8 mouse cellular contexts compared by ENCODE assay signal in the genomic region with DNA sequence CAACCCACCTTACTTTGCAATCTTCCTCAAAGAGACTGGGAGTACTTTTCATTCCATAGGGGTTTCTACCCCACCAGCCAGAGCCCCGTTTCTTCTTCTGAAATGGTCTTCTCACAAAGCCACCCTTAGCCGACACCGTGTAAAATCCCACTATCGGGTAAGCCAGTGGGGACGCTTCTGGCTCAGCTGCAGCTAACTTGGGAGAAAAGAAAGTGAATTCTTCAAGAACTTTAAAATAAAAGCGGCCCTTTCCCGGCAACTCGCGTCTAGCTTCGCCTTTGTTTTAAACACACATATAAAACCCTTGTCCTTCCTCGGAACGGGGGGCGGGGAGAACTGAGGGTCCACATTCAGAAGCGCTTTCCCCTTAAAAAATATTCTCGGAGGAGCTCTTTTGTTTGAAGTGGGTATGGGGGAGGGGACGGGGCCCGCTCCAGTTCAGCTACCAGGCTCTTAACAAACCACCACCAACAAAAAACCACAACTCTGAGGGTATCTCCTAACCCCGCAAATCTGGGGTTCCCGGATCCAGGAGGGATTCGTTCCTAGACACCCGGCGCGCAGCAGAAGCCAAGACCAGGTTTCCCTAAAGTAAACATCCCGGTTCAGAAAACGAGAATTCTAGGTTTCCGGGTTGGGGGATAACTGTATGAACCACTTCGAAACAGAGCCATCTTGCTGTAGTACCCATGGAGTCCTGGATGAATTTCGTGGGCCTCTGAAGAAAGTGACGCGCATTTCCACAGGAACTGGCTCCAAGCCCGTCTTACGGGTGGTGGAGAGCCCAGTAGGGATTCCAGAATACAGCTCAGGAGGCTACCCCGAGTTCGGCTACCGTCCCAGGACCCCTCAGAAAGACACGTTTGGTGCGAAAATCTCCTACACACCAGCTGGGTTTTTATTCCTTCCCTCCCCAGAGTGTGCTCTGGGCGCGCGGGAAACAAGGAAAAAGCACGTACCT. TPM values are rescaled to one million over a fixed set of nuclear protein-coding genes. Genes with fewer than 3 reads are reported as not detected.
DNase-seq lines count a peak whose midpoint lies in the region; ATAC-seq and TF ChIP-seq lines count a peak whose summit lies in the region.

No protein-coding gene starts in this region.

- H3K36me3 ChIP-seq in erythroblast, embryonic 14.5 days (ENCODE audit: control insufficient read depth), result no peaks in the 10 kb centered on the region
- 0 out of 2 replicates have a peak, but pooled peaks cover 4% of the 10 kb centered on the region for H3K36me3 ChIP-seq in forebrain, embryonic 13.5 days (ENCODE audit: poor library complexity, severe bottlenecking)
- 0 out of 2 replicates have a peak, but pooled peaks cover 4% of the 10 kb centered on the region for H3K36me3 ChIP-seq in stomach, embryonic 14.5 days (ENCODE audit: control insufficient read depth, insufficient read depth, low read length)

- H3K9me3 ChIP-seq in erythroblast, embryonic 14.5 days (ENCODE audit: control insufficient read depth, low read length), result peaks cover 2% of the 10 kb centered on the region; the same call in 1 of the 2 replicates
- H3K9me3 ChIP-seq in forebrain, embryonic 13.5 days (replicated peaks), result no peaks in the 10 kb centered on the region
- H3K9me3 ChIP-seq in stomach, embryonic 14.5 days (ENCODE audit: control insufficient read depth, low read depth, low read length), result no peaks in the 10 kb centered on the region

- H3K27me3 ChIP-seq in erythroblast, embryonic 14.5 days (ENCODE audit: control insufficient read depth), result peaks cover 86% of the 10 kb centered on the region
- H3K27me3 ChIP-seq in forebrain, embryonic 13.5 days, result no peaks in the 10 kb centered on the region
- no peaks in the 10 kb centered on the region for H3K27me3 ChIP-seq in stomach, embryonic 14.5 days (ENCODE audit: control insufficient read depth, insufficient read depth, low read length)

- no peak for ATAC-seq in erythroblast, adult 5-6 weeks (replicated peaks; ENCODE audit: low FRiP score, poor library complexity, severe bottlenecking)
- 0 out of 2 replicates have a peak, but pooled peaks have one; percentile 1 for ATAC-seq in forebrain, embryonic 13.5 days
- no peak for ATAC-seq in stomach, embryonic 14.5 days (ENCODE audit: insufficient number of reproducible peaks, insufficient read depth, low FRiP score, low read depth)

- H3K9ac ChIP-seq in forebrain, embryonic 13.5 days, result peak overlapping the region; percentile 99
- H3K9ac ChIP-seq in stomach, embryonic 14.5 days (replicated peaks; ENCODE audit: low read depth, low read length), result peak overlapping the region; percentile 99

- peak; percentile 70 to 74 for DNase-seq in heart, postnatal 14 days
- peak; percentile 65 to 71 for DNase-seq in kidney, postnatal 25 days
- peak; percentile 57 for DNase-seq in lung, postnatal 25 days (ENCODE audit: low spot score)

- under 1% methylated on average over 41 of the region's 41 CpGs for WGBS in forebrain, embryonic 13.5 days
- under 1% methylated on average over 41 of the region's 41 CpGs for WGBS in stomach, embryonic 14.5 days

- intact Hi-C loops in heart, postnatal 14 days (cut with DNase I), result loop anchor here (1.0 to 5.0 kb wide), 4 partner anchors 42 to 159 kb away; a partner anchor contains a TSS

- peaks cover 18% of the 10 kb centered on the region for H3K4me1 ChIP-seq in erythroblast, embryonic 14.5 days (ENCODE audit: control insufficient read depth)
- H3K4me1 ChIP-seq in bone marrow macrophage, adult 2 months (ENCODE audit: control insufficient read depth, insufficient read depth, low read length), result peaks cover 7% of the 10 kb centered on the region
- H3K4me1 ChIP-seq in forebrain, embryonic 13.5 days, result peaks cover 42% of the 10 kb centered on the region
- H3K4me1 ChIP-seq in stomach, embryonic 14.5 days (ENCODE audit: control insufficient read depth, insufficient read depth, low read length), result peaks cover 42% of the 10 kb centered on the region

- no peak for TF ChIP-seq CTCF in bone marrow macrophage, adult 2 months (IDR thresholded peaks at IDR 0.05; ENCODE audit: low read depth, low read length)

- peak overlapping the region; percentile 59 for H3K4me3 ChIP-seq in erythroblast, embryonic 14.5 days (replicated peaks)
- H3K4me3 ChIP-seq in bone marrow macrophage, adult 2 months (ENCODE audit: insufficient read depth, low read length), result peak overlapping the region; percentile 93
- H3K4me3 ChIP-seq in forebrain, embryonic 13.5 days, result peak overlapping the region; percentile 91
- H3K4me3 ChIP-seq in stomach, embryonic 14.5 days (ENCODE audit: low read depth, low read length), result peak overlapping the region; percentile 66

- peak overlapping the region; percentile 98 for H3K4me2 ChIP-seq in forebrain, embryonic 13.5 days
- peak overlapping the region; percentile 94 for H3K4me2 ChIP-seq in stomach, embryonic 14.5 days (replicated peaks; ENCODE audit: low read depth, low read length)

- TF ChIP-seq POLR2A in bone marrow macrophage, adult 2 months (IDR thresholded peaks at IDR 0.05; ENCODE audit: borderline replicate concordance, low read depth, low read length), result no peak

- H3K27ac ChIP-seq in bone marrow macrophage, adult 2 months (ENCODE audit: insufficient read depth, low read depth, low read length), result peak overlapping the region; percentile 52; the same call in 1 of the 2 replicates
- H3K27ac ChIP-seq in forebrain, embryonic 13.5 days, result peak overlapping the region; percentile 96
- peak overlapping the region; percentile 97 for H3K27ac ChIP-seq in stomach, embryonic 14.5 days (ENCODE audit: low read length)

RNA-seq across cellular contexts. Expression of a gene that starts 37.6 kb away (rescaled TPM):
- 6.1 and 6.2 TPM in 2 replicates for polyA plus RNA-seq in erythroblast, embryonic 14.5 days (2012)
- 7.7 and 10.7 TPM in 2 replicates for total RNA-seq in erythroblast, adult 5-6 weeks (2015; ENCODE audit: low replicate concordance)
- total RNA-seq in erythroblast, adult 5-6 weeks (2017; ENCODE audit: low replicate concordance), result 22.4 and 39.9 TPM in 2 replicates
- polyA plus RNA-seq in bone marrow macrophage, adult 2 months (2012; ENCODE audit: insufficient read depth, insufficient read length, missing spikeins), result 50.1 and 60.0 TPM in 2 replicates
- polyA plus RNA-seq in forebrain, embryonic 13.5 days (2015; fragmentation: Nextera tagmentation; extraction: Ambion mirVana), result 76.8 and 92.2 TPM in 2 replicates
- 10 to 100 TPM; 78.7 to 83.5 TPM for total RNA-seq in heart, postnatal 14 days (2021)
- polyA plus RNA-seq in stomach, embryonic 14.5 days (2014; fragmentation: Nextera tagmentation; extraction: Ambion mirVana), result 68.4 and 71.1 TPM in 2 replicates

RNA-seq across cellular contexts. Expression of a gene that starts 44.0 kb away (rescaled TPM):
- 0.17 and 0.21 TPM in 2 replicates for polyA plus RNA-seq in erythroblast, embryonic 14.5 days (2012)
- 2.1 and 3.3 TPM in 2 replicates for total RNA-seq in erythroblast, adult 5-6 weeks (2015; ENCODE audit: low replicate concordance)
- 0.84 and 2.0 TPM in 2 replicates for total RNA-seq in erythroblast, adult 5-6 weeks (2017; ENCODE audit: low replicate concordance)
- 5.2 and 5.7 TPM in 2 replicates for polyA plus RNA-seq in bone marrow macrophage, adult 2 months (2012; ENCODE audit: insufficient read depth, insufficient read length, missing spikeins)
- 17.2 TPM in 2 replicates for polyA plus RNA-seq in forebrain, embryonic 13.5 days (2015; fragmentation: Nextera tagmentation; extraction: Ambion mirVana)
- 10 to 100 TPM in 1 of 2 experiments, 1 to 10 TPM in 1; 7.8 to 10.0 TPM for total RNA-seq in heart, postnatal 14 days (2021)
- polyA plus RNA-seq in stomach, embryonic 14.5 days (2014; fragmentation: Nextera tagmentation; extraction: Ambion mirVana), result 12.2 and 13.4 TPM in 2 replicates
